Mouse (Mus musculus) B cell, adult 2 months (primary cell): ENCODE measurements around the gene Cpsf4l.

Experiments used
- DNase-seq, 2 experiments: peaks; one replicate each; pipeline ENCODE4 v3.0.0; 2022

Gene Cpsf4l

GRCm38 (mm10) chr11:113660940-113661339 is 48.9 kb downstream of the Cpsf4l start:
- DNase-seq = no peak

- peak; percentile 16 to 28 for DNase-seq
These were observed 49.6 kb downstream of the Cpsf4l start for GRCm38 (mm10) chr11:113660213-113660612.

GRCm38 (mm10) chr11:113658763-113659162 is 51.1 kb downstream of the Cpsf4l start:
- DNase-seq = no peak

GRCm38 (mm10) chr11:113658319-113658718 is 51.5 kb downstream of the Cpsf4l start:
- DNase-seq = no peak

- DNase-seq = no peak
These were observed 52.6 kb downstream of the Cpsf4l start for GRCm38 (mm10) chr11:113657221-113657620.

- DNase-seq = no peak
These were observed 53.3 kb downstream of the Cpsf4l start for GRCm38 (mm10) chr11:113656511-113656932.

GRCm38 (mm10) chr11:113654561-113655270 is 55.1 kb downstream of the Cpsf4l start:
- DNase-seq = no peak

- no peak for DNase-seq
These were observed 55.7 kb downstream of the Cpsf4l start for GRCm38 (mm10) chr11:113654105-113654504.

GRCm38 (mm10) chr11:113652516-113652915 is 57.3 kb downstream of the Cpsf4l start:
- DNase-seq = no peak

- peak; percentile 40 to 41 for DNase-seq
These were observed 57.9 kb downstream of the Cpsf4l start for GRCm38 (mm10) chr11:113651907-113652273.

GRCm38 (mm10) chr11:113651206-113651906 is 58.5 kb downstream of the Cpsf4l start:
- peak; percentile 15 to 34 for DNase-seq

- DNase-seq = peak; percentile 76 to 81
These were observed 60.2 kb downstream of the Cpsf4l start, which contains the start of gene Slc39a11 for GRCm38 (mm10) chr11:113649353-113650210. TSS of gene Slc39a11 (minus strand) at chr11:113650079.

GRCm38 (mm10) chr11:113648690-113649352 is 61.0 kb downstream of the Cpsf4l start, which contains the start of gene Cog1:
TSS of gene Cog1 (plus strand) at chr11:113649169.
- no peak for DNase-seq
